14 mouse cellular contexts compared by ENCODE assay signal in genomic region chr2:87525899-87526616, GRCm38 (mm10). TPM values are rescaled to one million over a fixed set of nuclear protein-coding genes. Genes with fewer than 3 reads are reported as not detected.
DNase-seq lines count a peak whose midpoint lies in the region; ATAC-seq and TF ChIP-seq lines count a peak whose summit lies in the region.
"Not testable (repeated sequence)": the region's sequence is repeated elsewhere in the genome, so short reads cannot be mapped to it uniquely, and the experiment has no call there.
"Had no signal": no experiment of that assay in that cellular context is flagged by ENCODE, and none has a peak within 500 bp of the region (broad histone marks: within the 10 kb centered on the region; RNA-seq: fewer than 3 reads in every experiment).

No protein-coding gene starts in this region.

- not testable (repeated sequence) for H3K27ac ChIP-seq in embryonic facial prominence, embryonic 15.5 days (replicated peaks); heart, embryonic 11.5 days (ENCODE audit: low read depth, low read length); intestine, embryonic 14.5 days (ENCODE audit: low read depth); lung, embryonic 14.5 days (ENCODE audit: low read depth); neural tube, embryonic 12.5 days; stomach, postnatal 0 days (replicated peaks)

- not testable (repeated sequence) for TF ChIP-seq CTCF in lung, embryonic 14.5 days (IDR thresholded peaks at IDR 0.05; ENCODE audit: low read depth); stomach, postnatal 0 days (IDR thresholded peaks at IDR 0.05; ENCODE audit: low read depth)

- H3K9me3 ChIP-seq in embryonic facial prominence, embryonic 15.5 days (replicated peaks); heart, embryonic 11.5 days (replicated peaks; ENCODE audit: control insufficient read depth, low read length); intestine, embryonic 14.5 days (ENCODE audit: control insufficient read depth, low read length); lung, embryonic 14.5 days (ENCODE audit: low read depth, low read length); neural tube, embryonic 12.5 days; stomach, postnatal 0 days (ENCODE audit: control insufficient read depth, low read length): not testable (repeated sequence)

- 37% methylated on average over 39 of the region's 39 CpGs for WGBS in embryonic facial prominence, embryonic 15.5 days
- 28% methylated on average over 38 of the region's 39 CpGs for WGBS in heart, embryonic 11.5 days (ENCODE audit: insufficient replicate concordance)
- WGBS in intestine, embryonic 14.5 days: 32% methylated on average over 38 of the region's 39 CpGs
- 22% methylated on average over 38 of the region's 39 CpGs for WGBS in lung, embryonic 14.5 days
- WGBS in neural tube, embryonic 12.5 days: 34% methylated on average over 39 of the region's 39 CpGs
- 27% methylated on average over 38 of the region's 39 CpGs for WGBS in stomach, postnatal 0 days

- peak overlapping the region; percentile 25 for H3K4me2 ChIP-seq in embryonic facial prominence, embryonic 15.5 days (replicated peaks)
- peak overlapping the region; percentile 56 for H3K4me2 ChIP-seq in heart, embryonic 11.5 days
- peak overlapping the region; percentile 34 for H3K4me2 ChIP-seq in intestine, embryonic 14.5 days (ENCODE audit: low read length)
- H3K4me2 ChIP-seq in lung, embryonic 14.5 days: peak overlapping the region; percentile 39
- peak overlapping the region; percentile 50 for H3K4me2 ChIP-seq in neural tube, embryonic 12.5 days (replicated peaks)
- H3K4me2 ChIP-seq in stomach, postnatal 0 days (replicated peaks; ENCODE audit: low read depth): not testable (repeated sequence)

- peak overlapping the region; percentile 11; the same call in 1 of the 2 replicates for H3K4me3 ChIP-seq in embryonic facial prominence, embryonic 15.5 days (replicated peaks)
- not testable (repeated sequence) for H3K4me3 ChIP-seq in heart, embryonic 11.5 days (ENCODE audit: low read depth, low read length); intestine, embryonic 14.5 days (ENCODE audit: low read depth, low read length); lung, embryonic 14.5 days (ENCODE audit: low read depth, low read length); neural tube, embryonic 12.5 days; stomach, postnatal 0 days (ENCODE audit: low read depth, low read length)

- DNase-seq in brain, adult 2 months (ENCODE audit: low read depth, low spot score): peak; percentile 38
- DNase-seq in intestine, embryonic 14.5 days (ENCODE audit: low spot score): not testable (repeated sequence)
- peak; percentile 0 to 7 for DNase-seq in layer of hippocampus, postnatal 14 days (ENCODE audit: low spot score in 2 of 2)
- DNase-seq in lung, embryonic 14.5 days: peak; percentile 28
- DNase-seq in stomach, postnatal 0 days (ENCODE audit: low spot score): peak; percentile 14

- H3K4me1 ChIP-seq in embryonic facial prominence, embryonic 15.5 days; heart, embryonic 11.5 days (ENCODE audit: control insufficient read depth, insufficient read depth, low read length); intestine, embryonic 14.5 days (replicated peaks; ENCODE audit: control insufficient read depth, insufficient read depth, low read length); lung, embryonic 14.5 days (ENCODE audit: insufficient read depth); neural tube, embryonic 12.5 days; stomach, postnatal 0 days (replicated peaks; ENCODE audit: control insufficient read depth, insufficient read depth): not testable (repeated sequence)

- not testable (repeated sequence) for ATAC-seq in embryonic facial prominence, embryonic 15.5 days (ENCODE audit: insufficient number of reproducible peaks, low FRiP score, low TSS enrichment, low read depth); heart, embryonic 11.5 days (replicated peaks; ENCODE audit: insufficient number of reproducible peaks, low FRiP score, low TSS enrichment); intestine, embryonic 14.5 days (replicated peaks; ENCODE audit: low FRiP score, low TSS enrichment, low read depth); lung, embryonic 14.5 days (ENCODE audit: insufficient read depth); stomach, postnatal 0 days (ENCODE audit: low FRiP score, low TSS enrichment)
- peak; percentile 50; the same call in 1 of the 2 replicates for ATAC-seq in neural tube, embryonic 12.5 days (ENCODE audit: low FRiP score, low read depth)

- not testable (repeated sequence) for H3K36me3 ChIP-seq in embryonic facial prominence, embryonic 15.5 days; heart, embryonic 11.5 days (ENCODE audit: control insufficient read depth, insufficient read depth, low read length); intestine, embryonic 14.5 days (ENCODE audit: control insufficient read depth, insufficient read depth, low read length); lung, embryonic 14.5 days (ENCODE audit: insufficient read depth); neural tube, embryonic 12.5 days; stomach, postnatal 0 days (ENCODE audit: control insufficient read depth, insufficient read depth, low read length)

- not testable (repeated sequence) for H3K27me3 ChIP-seq in embryonic facial prominence, embryonic 15.5 days; heart, embryonic 11.5 days (ENCODE audit: control insufficient read depth, insufficient read depth, low read length); intestine, embryonic 14.5 days (replicated peaks; ENCODE audit: control insufficient read depth, insufficient read depth, low read length); lung, embryonic 14.5 days (ENCODE audit: insufficient read depth, low read length); neural tube, embryonic 12.5 days (replicated peaks); stomach, postnatal 0 days (ENCODE audit: control insufficient read depth, insufficient read depth, low read length)

- not testable (repeated sequence) for TF ChIP-seq EP300 in stomach, postnatal 0 days (optimal IDR thresholded peaks at IDR 0.05)

- not testable (repeated sequence) for H3K9ac ChIP-seq in embryonic facial prominence, embryonic 15.5 days; heart, embryonic 11.5 days (ENCODE audit: low read depth, low read length); intestine, embryonic 14.5 days (ENCODE audit: low read length); lung, embryonic 14.5 days; neural tube, embryonic 12.5 days; stomach, postnatal 0 days (ENCODE audit: low read length)

RNA-seq across cellular contexts. Expression of gene Olfr153, which starts 5.5 kb away (rescaled TPM):
- not detected in 2 replicates for polyA plus RNA-seq in embryonic facial prominence, embryonic 15.5 days (2015; fragmentation: Nextera tagmentation; extraction: Ambion mirVana)
- not detected in 2 replicates for polyA plus RNA-seq in heart, embryonic 11.5 days (2014; fragmentation: Nextera tagmentation; extraction: Ambion mirVana)
- polyA plus RNA-seq in intestine, embryonic 14.5 days (2014; fragmentation: Nextera tagmentation; extraction: Ambion mirVana): not detected in 2 replicates
- total RNA-seq in layer of hippocampus, postnatal 14 days (2021): not detected
- not detected in 2 replicates for polyA plus RNA-seq in lung, embryonic 14.5 days (2014; fragmentation: Nextera tagmentation; extraction: Ambion mirVana)
- polyA plus RNA-seq in neural tube, embryonic 12.5 days (2016; fragmentation: Nextera tagmentation; extraction: Ambion mirVana): not detected in 2 replicates
- polyA plus RNA-seq in stomach, postnatal 0 days (2015; fragmentation: Nextera tagmentation; extraction: Ambion mirVana): not detected in 2 replicates
- total RNA-seq: common myeloid progenitor, adult 5-6 weeks; gastrocnemius, adult 8-10 months; heart, postnatal 36 days had no signal
- polyA plus RNA-seq: CD4-positive, CD25-positive, alpha-beta regulatory T cell, adult 4 months; large intestine, adult 2 months; thymus, postnatal 0 days had no signal

RNA-seq across cellular contexts. Expression of gene Olfr1128, which starts 19.3 kb away (rescaled TPM):
- not detected in 2 replicates for polyA plus RNA-seq in embryonic facial prominence, embryonic 15.5 days (2015; fragmentation: Nextera tagmentation; extraction: Ambion mirVana)
- polyA plus RNA-seq in heart, embryonic 11.5 days (2014; fragmentation: Nextera tagmentation; extraction: Ambion mirVana): not detected in 2 replicates
- not detected in 2 replicates for polyA plus RNA-seq in intestine, embryonic 14.5 days (2014; fragmentation: Nextera tagmentation; extraction: Ambion mirVana)
- total RNA-seq in layer of hippocampus, postnatal 14 days (2021): not detected
- polyA plus RNA-seq in lung, embryonic 14.5 days (2014; fragmentation: Nextera tagmentation; extraction: Ambion mirVana): not detected in 2 replicates
- polyA plus RNA-seq in neural tube, embryonic 12.5 days (2016; fragmentation: Nextera tagmentation; extraction: Ambion mirVana): not detected in 2 replicates
- not detected in 2 replicates for polyA plus RNA-seq in stomach, postnatal 0 days (2015; fragmentation: Nextera tagmentation; extraction: Ambion mirVana)
- total RNA-seq: common myeloid progenitor, adult 5-6 weeks; gastrocnemius, adult 8-10 months; heart, postnatal 36 days had no signal
- polyA plus RNA-seq: CD4-positive, CD25-positive, alpha-beta regulatory T cell, adult 4 months; large intestine, adult 2 months; thymus, postnatal 0 days had no signal

RNA-seq across cellular contexts. Expression of gene Pramel6, which starts 19.7 kb away (rescaled TPM):
- polyA plus RNA-seq in embryonic facial prominence, embryonic 15.5 days (2015; fragmentation: Nextera tagmentation; extraction: Ambion mirVana): not detected in 2 replicates
- not detected in 2 replicates for polyA plus RNA-seq in heart, embryonic 11.5 days (2014; fragmentation: Nextera tagmentation; extraction: Ambion mirVana)
- not detected in 2 replicates for polyA plus RNA-seq in intestine, embryonic 14.5 days (2014; fragmentation: Nextera tagmentation; extraction: Ambion mirVana)
- total RNA-seq in layer of hippocampus, postnatal 14 days (2021): not detected
- not detected in 2 replicates for polyA plus RNA-seq in lung, embryonic 14.5 days (2014; fragmentation: Nextera tagmentation; extraction: Ambion mirVana)
- not detected in 2 replicates for polyA plus RNA-seq in neural tube, embryonic 12.5 days (2016; fragmentation: Nextera tagmentation; extraction: Ambion mirVana)
- polyA plus RNA-seq in stomach, postnatal 0 days (2015; fragmentation: Nextera tagmentation; extraction: Ambion mirVana): not detected in 2 replicates
- total RNA-seq: common myeloid progenitor, adult 5-6 weeks; gastrocnemius, adult 8-10 months; heart, postnatal 36 days had no signal
- polyA plus RNA-seq: CD4-positive, CD25-positive, alpha-beta regulatory T cell, adult 4 months; large intestine, adult 2 months; thymus, postnatal 0 days had no signal

RNA-seq across cellular contexts. Expression of gene Pramel7, which starts 29.2 kb away (rescaled TPM):
- not detected in 2 replicates for polyA plus RNA-seq in embryonic facial prominence, embryonic 15.5 days (2015; fragmentation: Nextera tagmentation; extraction: Ambion mirVana)
- polyA plus RNA-seq in heart, embryonic 11.5 days (2014; fragmentation: Nextera tagmentation; extraction: Ambion mirVana): not detected in 2 replicates
- polyA plus RNA-seq in intestine, embryonic 14.5 days (2014; fragmentation: Nextera tagmentation; extraction: Ambion mirVana): not detected in 2 replicates
- not detected for total RNA-seq in layer of hippocampus, postnatal 14 days (2021)
- polyA plus RNA-seq in lung, embryonic 14.5 days (2014; fragmentation: Nextera tagmentation; extraction: Ambion mirVana): not detected in 2 replicates
- polyA plus RNA-seq in neural tube, embryonic 12.5 days (2016; fragmentation: Nextera tagmentation; extraction: Ambion mirVana): not detected in 2 replicates
- not detected in 2 replicates for polyA plus RNA-seq in stomach, postnatal 0 days (2015; fragmentation: Nextera tagmentation; extraction: Ambion mirVana)
- total RNA-seq: common myeloid progenitor, adult 5-6 weeks; gastrocnemius, adult 8-10 months; heart, postnatal 36 days had no signal
- polyA plus RNA-seq: CD4-positive, CD25-positive, alpha-beta regulatory T cell, adult 4 months; large intestine, adult 2 months; thymus, postnatal 0 days had no signal

RNA-seq across cellular contexts. Expression of gene Olfr1129, which starts 47.6 kb away (rescaled TPM):
- polyA plus RNA-seq in embryonic facial prominence, embryonic 15.5 days (2015; fragmentation: Nextera tagmentation; extraction: Ambion mirVana): 0.17 TPM in 1 of 2 replicates, not detected in the other
- polyA plus RNA-seq in heart, embryonic 11.5 days (2014; fragmentation: Nextera tagmentation; extraction: Ambion mirVana): not detected in 2 replicates
- polyA plus RNA-seq in intestine, embryonic 14.5 days (2014; fragmentation: Nextera tagmentation; extraction: Ambion mirVana): not detected in 2 replicates
- not detected for total RNA-seq in layer of hippocampus, postnatal 14 days (2021)
- not detected in 2 replicates for polyA plus RNA-seq in lung, embryonic 14.5 days (2014; fragmentation: Nextera tagmentation; extraction: Ambion mirVana)
- not detected in 2 replicates for polyA plus RNA-seq in neural tube, embryonic 12.5 days (2016; fragmentation: Nextera tagmentation; extraction: Ambion mirVana)
- not detected in 2 replicates for polyA plus RNA-seq in stomach, postnatal 0 days (2015; fragmentation: Nextera tagmentation; extraction: Ambion mirVana)
- total RNA-seq: common myeloid progenitor, adult 5-6 weeks; gastrocnemius, adult 8-10 months; heart, postnatal 36 days had no signal
- polyA plus RNA-seq: CD4-positive, CD25-positive, alpha-beta regulatory T cell, adult 4 months; large intestine, adult 2 months; thymus, postnatal 0 days had no signal
